Mouse (Mus musculus): Measurements from ENCODE around the gene Scube1.

- TF ChIP-seq CTCF (IDR thresholded peaks at IDR 0.05; ENCODE audit: low read depth) (no peak), EP300 (IDR thresholded peaks at IDR 0.05; ENCODE audit: low read depth) (no peak)
Measured at GRCm38 (mm10) chr15:83706528-83707199, 18.2 kb downstream of the Scube1 start.

Measured in liver, postnatal 0 days (tissue).